Mouse (Mus musculus) limb, embryonic 10.5 days (tissue): ENCODE data around the gene Fam53b. TPM values are rescaled to one million over a fixed set of nuclear protein-coding genes. Genes with fewer than 3 reads are reported as not detected.

ENCODE experiments used
- DNase-seq: peaks from one replicate; pipeline ENCODE4 v3.0.0-alpha.2; 2017; ENCODE audit warnings: low spot score
- H3K27ac ChIP-seq: fragments of 300-500 bp; sonication (generic); 2 replicates; pipeline ENCODE4 v1.5.1; 2016; ENCODE audit warnings: mild to moderate bottlenecking
- H3K27me3 ChIP-seq: fragments of 300-500 bp; sonication (generic); 2 replicates; pipeline ENCODE4 v1.6.1; 2016; ENCODE audit warnings: low read depth, mild to moderate bottlenecking; ENCODE audit not compliant: poor library complexity, severe bottlenecking
- H3K36me3 ChIP-seq: fragments of 300-500 bp; sonication (generic); 2 replicates; pipeline ENCODE4 v1.6.1; 2016; ENCODE audit warnings: mild to moderate bottlenecking, moderate library complexity
- H3K4me1 ChIP-seq: fragments of 300-500 bp; sonication (generic); 2 replicates; pipeline ENCODE4 v1.6.1; 2016
- H3K4me3 ChIP-seq: fragments of 300-500 bp; sonication (generic); 2 replicates; pipeline ENCODE4 v1.5.1; 2016; ENCODE audit warnings: mild to moderate bottlenecking, moderate library complexity
- H3K9me3 ChIP-seq: fragments of 300-500 bp; sonication (generic); replicated peaks from 2 replicates; pipeline ENCODE4 v1.6.1; 2016; ENCODE audit warnings: mild to moderate bottlenecking
- WGBS: fragments of 180-500 bp; shearing (Covaris S2); methylation state at CpG from one replicate; pipeline ENCODE4 v1.1.7; 2016; 5-methylcytosine and 5-hydroxymethylcytosine counted together
- polyA plus RNA-seq: library from polyadenylated mRNA; unstranded; fragments of >200 nt; fragmentation: Nextera tagmentation; extraction: Ambion mirVana; gene quantifications from 2 replicates; pipeline ENCODE4 v1.2.1, GENCODE M21; 2016

Gene Fam53b
- polyA plus RNA-seq, 1 experiment from 2014 or later: 32.7 TPM

- WGBS: 82% methylated on average over 3 of the region's 3 CpGs
- no peak for DNase-seq
- Histone ChIP-seq H3K9me3 (no peaks in the 10 kb centered on the region), H3K27ac (no peak overlapping the region), H3K4me1 (peaks cover 29% of the 10 kb centered on the region), H3K27me3 (no peaks in the 10 kb centered on the region), H3K4me3 (no peak overlapping the region), H3K36me3 (peaks cover 64% of the 10 kb centered on the region)
These were observed 48.0 kb downstream of the Fam53b start for GRCm38 (mm10) chr7:132765629-132766186.

GRCm38 (mm10) chr7:132764896-132765491 is 48.7 kb downstream of the Fam53b start:
- Histone ChIP-seq H3K27ac (no peak overlapping the region), H3K27me3 (no peaks in the 10 kb centered on the region), H3K4me1 (peaks cover 29% of the 10 kb centered on the region), H3K4me3 (no peak overlapping the region), H3K9me3 (no peaks in the 10 kb centered on the region), H3K36me3 (peaks cover 63% of the 10 kb centered on the region)
- no peak for DNase-seq
- WGBS: 94% methylated on average over 4 of the region's 4 CpGs

GRCm38 (mm10) chr7:132764314-132764713 is 49.4 kb downstream of the Fam53b start:
- Histone ChIP-seq H3K9me3 (no peaks in the 10 kb centered on the region), H3K27ac (no peak overlapping the region), H3K36me3 (peaks cover 63% of the 10 kb centered on the region), H3K4me3 (no peak overlapping the region), H3K27me3 (no peaks in the 10 kb centered on the region), H3K4me1 (peaks cover 29% of the 10 kb centered on the region)
- WGBS: 95% methylated on average over 4 of the region's 4 CpGs
- no peak for DNase-seq

- Histone ChIP-seq H3K36me3 (peaks cover 63% of the 10 kb centered on the region), H3K4me3 (no peak overlapping the region), H3K9me3 (no peaks in the 10 kb centered on the region), H3K27me3 (no peaks in the 10 kb centered on the region), H3K27ac (no peak overlapping the region), H3K4me1 (peaks cover 26% of the 10 kb centered on the region)
- WGBS: 85% methylated on average over 5 of the region's 5 CpGs
- DNase-seq: no peak
These were observed 49.8 kb downstream of the Fam53b start for GRCm38 (mm10) chr7:132763911-132764310.

- peaks cover 21% of the 10 kb centered on the region for H3K4me1 ChIP-seq
- no peaks in the 10 kb centered on the region for H3K9me3 ChIP-seq
- H3K36me3 ChIP-seq: peaks cover 66% of the 10 kb centered on the region
- 93% methylated on average over 6 of the region's 6 CpGs for WGBS
- no peak overlapping the region for H3K27ac ChIP-seq
- no peak overlapping the region for H3K4me3 ChIP-seq
- no peak for DNase-seq
- no peaks in the 10 kb centered on the region for H3K27me3 ChIP-seq
These were observed 50.3 kb downstream of the Fam53b start for GRCm38 (mm10) chr7:132763351-132763750.

GRCm38 (mm10) chr7:132761409-132761808 is 52.3 kb downstream of the Fam53b start:
- Histone ChIP-seq H3K36me3 (peaks cover 82% of the 10 kb centered on the region), H3K4me1 (peaks cover 3% of the 10 kb centered on the region), H3K27ac (no peak overlapping the region), H3K4me3 (no peak overlapping the region), H3K27me3 (no peaks in the 10 kb centered on the region), H3K9me3 (no peaks in the 10 kb centered on the region)
- 90% methylated on average over 2 of the region's 2 CpGs for WGBS
- DNase-seq: no peak

- H3K4me1 ChIP-seq: no peaks in the 10 kb centered on the region
- H3K9me3 ChIP-seq: no peaks in the 10 kb centered on the region
- H3K27ac ChIP-seq: no peak overlapping the region
- H3K27me3 ChIP-seq: no peaks in the 10 kb centered on the region
- 94% methylated on average over 6 of the region's 6 CpGs for WGBS
- H3K4me3 ChIP-seq: no peak overlapping the region
- DNase-seq: no peak
- H3K36me3 ChIP-seq: peaks cover 78% of the 10 kb centered on the region
These were observed 53.0 kb downstream of the Fam53b start for GRCm38 (mm10) chr7:132760589-132761180.

GRCm38 (mm10) chr7:132759926-132760325 is 53.8 kb downstream of the Fam53b start:
- no peak overlapping the region for H3K27ac ChIP-seq
- 95% methylated on average over 6 of the region's 6 CpGs for WGBS
- peaks cover 71% of the 10 kb centered on the region for H3K36me3 ChIP-seq
- DNase-seq: no peak
- H3K9me3 ChIP-seq: no peaks in the 10 kb centered on the region
- H3K4me3 ChIP-seq: no peak overlapping the region
- peaks cover 3% of the 10 kb centered on the region; the same call in 1 of the 2 replicates for H3K4me1 ChIP-seq
- H3K27me3 ChIP-seq: no peaks in the 10 kb centered on the region

GRCm38 (mm10) chr7:132759405-132759891 is 54.2 kb downstream of the Fam53b start:
- Histone ChIP-seq H3K9me3 (no peaks in the 10 kb centered on the region), H3K36me3 (peaks cover 66% of the 10 kb centered on the region), H3K4me3 (no peak overlapping the region), H3K4me1 (peaks cover 8% of the 10 kb centered on the region), H3K27ac (no peak overlapping the region), H3K27me3 (no peaks in the 10 kb centered on the region)
- 96% methylated on average over 22 of the region's 22 CpGs for WGBS
- DNase-seq: no peak

GRCm38 (mm10) chr7:132758875-132759274 is 54.8 kb downstream of the Fam53b start:
- Histone ChIP-seq H3K27me3 (no peaks in the 10 kb centered on the region), H3K4me1 (peaks cover 14% of the 10 kb centered on the region), H3K9me3 (no peaks in the 10 kb centered on the region), H3K4me3 (no peak overlapping the region), H3K36me3 (peaks cover 60% of the 10 kb centered on the region), H3K27ac (no peak overlapping the region)
- 84% methylated on average over 5 of the region's 5 CpGs for WGBS
- no peak for DNase-seq

GRCm38 (mm10) chr7:132756325-132756724 is 57.4 kb downstream of the Fam53b start:
- Histone ChIP-seq H3K4me3 (no peak overlapping the region), H3K36me3 (peaks cover 56% of the 10 kb centered on the region)
- no peak for DNase-seq

GRCm38 (mm10) chr7:132754389-132754750 is 59.3 kb downstream of the Fam53b start:
- H3K36me3 ChIP-seq: peaks cover 60% of the 10 kb centered on the region
- peaks cover 20% of the 10 kb centered on the region for H3K4me1 ChIP-seq
- 82% methylated on average over 3 of the region's 3 CpGs for WGBS
- no peaks in the 10 kb centered on the region for H3K27me3 ChIP-seq
- DNase-seq: no peak
- no peaks in the 10 kb centered on the region for H3K9me3 ChIP-seq
- no peak overlapping the region for H3K4me3 ChIP-seq
- H3K27ac ChIP-seq: peak overlapping the region; percentile 72

More at GRCm38 (mm10) chr7:132756325-132756724, 57.4 kb downstream of the Fam53b start:
- Histone ChIP-seq H3K9me3 (no peaks in the 10 kb centered on the region), H3K27me3 (no peaks in the 10 kb centered on the region), H3K27ac (no peak overlapping the region), H3K4me1 (peaks cover 20% of the 10 kb centered on the region)
- 95% methylated on average over 5 of the region's 5 CpGs for WGBS
